Mouse (Mus musculus): ENCODE measurements around the gene Evi2a. TPM values are rescaled to one million over a fixed set of nuclear protein-coding genes. Genes with fewer than 3 reads are reported as not detected.

Gene Evi2a
- polyA plus RNA-seq, 1 experiment from 2014 or later, result 5.7 TPM

GRCm38 (mm10) chr11:79484721-79485120 is 45.7 kb downstream of the Evi2a start:
- no peak overlapping the region for H3K9ac ChIP-seq (ENCODE audit: low read depth, low read length)
- no peak overlapping the region for H3K4me2 ChIP-seq (ENCODE audit: low read depth, low read length)
- H3K36me3 ChIP-seq (ENCODE audit: control insufficient read depth, insufficient read depth), result no peaks in the 10 kb centered on the region; the same call in 1 of the 2 replicates
- H3K27me3 ChIP-seq (ENCODE audit: control insufficient read depth, insufficient read depth, low read depth, low read length), result no peaks in the 10 kb centered on the region
- no peaks in the 10 kb centered on the region for H3K9me3 ChIP-seq (replicated peaks; ENCODE audit: control insufficient read depth, low read length)
- no peak overlapping the region for H3K27ac ChIP-seq (ENCODE audit: low read length)
- no peak for ATAC-seq (ENCODE audit: low read depth)
- H3K4me1 ChIP-seq (ENCODE audit: control insufficient read depth, low read depth, low read length), result no peaks in the 10 kb centered on the region
- no peak overlapping the region for H3K4me3 ChIP-seq (ENCODE audit: low read depth, low read length)

- 71% methylated on average over 7 of the region's 7 CpGs for WGBS (ENCODE audit: insufficient replicate concordance)
- Histone ChIP-seq H3K4me1 (ENCODE audit: control insufficient read depth, low read depth, low read length) (no peaks in the 10 kb centered on the region), H3K9me3 (replicated peaks; ENCODE audit: control insufficient read depth, low read length) (no peaks in the 10 kb centered on the region), H3K27ac (ENCODE audit: low read length) (no peak overlapping the region), H3K9ac (ENCODE audit: low read depth, low read length) (no peak overlapping the region), H3K27me3 (ENCODE audit: control insufficient read depth, insufficient read depth, low read depth, low read length) (no peaks in the 10 kb centered on the region), H3K4me3 (ENCODE audit: low read depth, low read length) (no peak overlapping the region), H3K4me2 (ENCODE audit: low read depth, low read length) (no peak overlapping the region), H3K36me3 (ENCODE audit: control insufficient read depth, insufficient read depth) (no peaks in the 10 kb centered on the region; the same call in 1 of the 2 replicates)
- no peak for ATAC-seq (ENCODE audit: low read depth)
Observed at GRCm38 (mm10) chr11:79483876-79484528, 46.4 kb downstream of the Evi2a start.

GRCm38 (mm10) chr11:79483392-79483791 is 47.0 kb downstream of the Evi2a start:
- 80% methylated on average over 6 of the region's 6 CpGs for WGBS (ENCODE audit: insufficient replicate concordance)
- ATAC-seq (ENCODE audit: low read depth), result no peak

More at GRCm38 (mm10) chr11:79483392-79483791, 47.0 kb downstream of the Evi2a start:
- H3K4me3 ChIP-seq (ENCODE audit: low read depth, low read length), result no peak overlapping the region
- no peaks in the 10 kb centered on the region for H3K9me3 ChIP-seq (replicated peaks; ENCODE audit: control insufficient read depth, low read length)
- no peak overlapping the region for H3K27ac ChIP-seq (ENCODE audit: low read length)
- H3K27me3 ChIP-seq (ENCODE audit: control insufficient read depth, insufficient read depth, low read depth, low read length), result no peaks in the 10 kb centered on the region
- no peak overlapping the region for H3K9ac ChIP-seq (ENCODE audit: low read depth, low read length)
- H3K4me1 ChIP-seq (ENCODE audit: control insufficient read depth, low read depth, low read length), result no peaks in the 10 kb centered on the region
- H3K4me2 ChIP-seq (ENCODE audit: low read depth, low read length), result no peak overlapping the region
- H3K36me3 ChIP-seq (ENCODE audit: control insufficient read depth, insufficient read depth), result no peaks in the 10 kb centered on the region; the same call in 1 of the 2 replicates

Other genes starting within 250 kb of the Evi2a start
- gene Gm9964, start 233.7 kb downstream of the Evi2a start, polyA plus RNA-seq (2015; fragmentation: Nextera tagmentation; extraction: Ambion mirVana), result not detected in 2 replicates
- gene Nf1, start 190.9 kb downstream of the Evi2a start, polyA plus RNA-seq (2015; fragmentation: Nextera tagmentation; extraction: Ambion mirVana), result 1.1 and 1.3 TPM in 2 replicates
- not detected in 2 replicates for gene Omg, start 26.5 kb downstream of the Evi2a start, polyA plus RNA-seq (2015; fragmentation: Nextera tagmentation; extraction: Ambion mirVana)
- gene Evi2b, start 6.8 kb downstream of the Evi2a start, polyA plus RNA-seq (2015; fragmentation: Nextera tagmentation; extraction: Ambion mirVana), result 4.6 and 8.5 TPM in 2 replicates
- 0.59 and 0.63 TPM in 2 replicates for gene Evi2, start within 50 bp of the Evi2a start, polyA plus RNA-seq (2015; fragmentation: Nextera tagmentation; extraction: Ambion mirVana)
- 1.1 and 1.3 TPM in 2 replicates for gene Rab11fip4, start 60.6 kb upstream of the Evi2a start, polyA plus RNA-seq (2015; fragmentation: Nextera tagmentation; extraction: Ambion mirVana)

Measured in liver, embryonic 16.5 days (tissue).